Mouse (Mus musculus) spleen, adult 12 weeks (tissue): ENCODE measurements at regions not wholly inside any gene's neighbourhood (a gene's known extent, or its start where the extent isn't known, plus 50 kb on each side); places are given as distances from the start of the nearest gene placed in this dataset.

Experiments
- DNase-seq: peaks from one replicate; pipeline ENCODE4 v3.0.0; 2022; ENCODE audit warnings: low spot score

DNA sequence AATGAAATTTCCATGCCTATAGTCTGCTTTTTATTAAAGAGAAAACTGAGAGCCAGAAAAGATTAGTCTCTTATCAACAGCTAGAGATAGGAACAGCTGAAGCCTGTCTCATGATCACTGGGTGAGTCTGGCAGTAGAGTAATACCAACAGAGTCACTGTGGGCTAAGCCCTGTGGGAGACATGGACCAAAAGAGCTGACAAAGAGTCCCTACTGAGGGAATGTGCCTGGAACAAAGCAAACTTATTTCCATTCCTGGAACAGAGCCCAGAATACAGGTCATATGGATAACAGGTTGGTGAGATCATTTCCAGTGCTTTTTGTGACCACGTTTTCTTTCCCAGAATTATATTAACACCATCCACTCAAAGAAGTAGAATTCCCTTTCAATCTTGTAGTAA is 237.4 kb downstream of the Tmsb4x start:
- no peak for DNase-seq

DNA sequence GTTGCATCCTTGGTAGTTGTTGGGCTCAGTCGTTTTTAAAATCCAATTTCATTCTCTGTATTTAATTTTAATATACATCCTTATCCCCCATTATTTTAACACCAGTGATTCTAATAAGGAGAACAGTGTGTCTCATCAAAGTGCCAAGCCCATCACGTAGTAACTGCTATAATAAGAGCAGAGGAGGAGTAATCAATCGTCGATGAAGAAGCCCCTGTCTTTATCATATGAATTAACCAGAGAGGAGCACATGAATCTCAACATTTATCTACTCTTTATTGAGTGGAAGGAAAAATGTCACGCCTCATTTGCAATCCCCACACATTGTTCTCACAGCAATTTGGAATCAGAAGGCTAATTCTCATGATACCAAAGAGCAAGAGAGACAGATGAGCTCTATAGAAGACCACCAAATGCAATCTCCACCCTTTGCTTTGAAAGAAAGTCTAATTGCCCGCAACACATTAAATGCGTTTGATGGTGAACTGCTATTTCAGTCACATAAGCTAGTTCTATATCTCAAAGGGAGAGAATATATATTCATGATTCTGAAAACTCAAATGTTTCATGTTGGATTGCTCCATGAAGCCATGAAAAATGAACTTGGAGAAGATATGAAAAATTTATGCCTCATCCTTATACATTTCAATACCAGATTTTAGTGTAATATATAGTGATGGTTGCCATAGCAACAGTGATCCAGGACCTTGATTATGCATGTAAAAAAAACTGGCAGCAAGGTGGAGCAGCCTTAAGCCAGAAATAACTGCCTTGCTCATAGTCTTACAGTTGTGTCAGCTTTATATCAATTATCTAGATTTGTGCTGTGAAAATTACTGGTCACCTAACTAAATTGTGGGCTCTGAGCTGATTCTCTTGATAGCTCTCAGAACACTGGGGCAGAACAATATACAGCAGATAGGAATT is 244.2 kb downstream of the Tmsb4x start:
- DNase-seq: no peak

DNA sequence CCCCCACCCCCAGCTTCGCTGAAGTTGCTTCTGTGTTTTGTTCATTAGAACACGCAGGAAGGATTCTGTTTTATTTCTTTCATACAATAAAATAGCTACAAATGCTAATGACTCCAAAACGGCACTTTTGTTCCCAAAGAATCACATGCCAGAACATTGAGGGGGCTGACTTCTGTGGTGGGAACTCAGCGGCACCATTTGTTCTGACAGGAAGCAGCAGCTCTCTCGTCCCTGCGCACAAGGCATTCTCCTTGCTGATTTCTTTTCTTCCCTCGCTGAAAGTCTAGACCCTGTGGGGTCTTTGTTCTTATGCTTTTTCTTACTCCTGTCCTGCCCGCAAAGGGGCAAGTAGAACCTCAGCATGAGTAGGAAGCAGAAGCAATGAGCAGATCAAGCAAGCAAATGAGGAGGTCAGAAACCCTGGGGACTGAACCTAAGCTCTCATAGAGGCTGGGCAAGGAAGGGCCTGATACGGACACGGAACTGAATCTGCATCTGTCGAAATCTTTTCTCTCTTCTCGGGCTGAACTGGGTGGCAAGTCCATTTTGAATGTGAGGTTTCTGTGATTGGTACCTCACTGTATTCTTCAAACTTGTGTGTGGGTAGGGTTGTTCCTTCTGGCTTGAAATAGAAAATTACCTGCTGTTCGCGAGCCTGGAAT is 256.5 kb downstream of the Tmsb4x start:
- no peak for DNase-seq

GRCm38 (mm10) chrX:166951011-166951410 is 258.1 kb downstream of the Tmsb4x start:
- no peak for DNase-seq

GRCm38 (mm10) chrX:166945915-166946314 is 263.2 kb downstream of the Tmsb4x start:
- DNase-seq: no peak

GRCm38 (mm10) chrX:166945476-166945875 is 263.6 kb downstream of the Tmsb4x start:
- DNase-seq: no peak

- DNase-seq: no peak
These were observed 275.3 kb downstream of the Tmsb4x start for GRCm38 (mm10) chrX:166933766-166934165.

- no peak for DNase-seq
These were observed 276.6 kb downstream of the Tmsb4x start for GRCm38 (mm10) chrX:166932472-166932871.

- DNase-seq: no peak
These were observed 278.1 kb downstream of the Tmsb4x start for GRCm38 (mm10) chrX:166931048-166931447.

DNA sequence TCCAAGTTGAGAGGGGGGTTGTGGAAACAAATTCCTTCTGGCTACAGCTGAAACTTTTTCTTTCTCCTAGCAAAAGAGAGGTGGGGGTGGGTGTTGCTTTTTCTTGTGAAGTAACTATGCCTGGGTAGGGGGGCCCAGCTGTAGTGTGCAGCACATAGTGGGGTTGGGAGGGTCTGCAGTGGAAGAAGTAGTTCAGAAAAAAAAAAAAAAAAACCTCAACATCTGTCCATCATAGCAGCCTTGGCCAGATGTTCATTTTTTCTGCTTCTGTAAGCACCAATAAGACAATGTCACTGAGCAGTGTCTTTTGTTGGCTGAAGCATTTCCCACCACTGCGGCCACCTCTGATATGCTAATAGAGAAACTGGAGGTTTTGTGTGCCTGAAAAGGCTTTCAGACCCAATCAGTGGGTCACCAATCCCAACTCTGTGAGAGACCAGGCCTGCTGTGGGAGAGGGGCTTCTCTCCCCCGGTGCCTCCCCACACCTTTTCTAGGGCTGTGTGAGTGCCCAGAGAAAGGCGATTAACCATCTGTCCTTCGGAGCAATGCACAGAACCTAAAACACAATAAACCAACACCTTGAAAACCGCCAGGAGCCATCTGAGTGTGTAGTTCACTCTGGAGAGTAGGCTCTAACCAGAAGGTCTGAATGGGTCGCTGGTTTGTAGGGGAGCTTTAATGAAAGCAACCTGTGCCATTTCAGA is 279.2 kb downstream of the Tmsb4x start:
- DNase-seq: no peak

DNA sequence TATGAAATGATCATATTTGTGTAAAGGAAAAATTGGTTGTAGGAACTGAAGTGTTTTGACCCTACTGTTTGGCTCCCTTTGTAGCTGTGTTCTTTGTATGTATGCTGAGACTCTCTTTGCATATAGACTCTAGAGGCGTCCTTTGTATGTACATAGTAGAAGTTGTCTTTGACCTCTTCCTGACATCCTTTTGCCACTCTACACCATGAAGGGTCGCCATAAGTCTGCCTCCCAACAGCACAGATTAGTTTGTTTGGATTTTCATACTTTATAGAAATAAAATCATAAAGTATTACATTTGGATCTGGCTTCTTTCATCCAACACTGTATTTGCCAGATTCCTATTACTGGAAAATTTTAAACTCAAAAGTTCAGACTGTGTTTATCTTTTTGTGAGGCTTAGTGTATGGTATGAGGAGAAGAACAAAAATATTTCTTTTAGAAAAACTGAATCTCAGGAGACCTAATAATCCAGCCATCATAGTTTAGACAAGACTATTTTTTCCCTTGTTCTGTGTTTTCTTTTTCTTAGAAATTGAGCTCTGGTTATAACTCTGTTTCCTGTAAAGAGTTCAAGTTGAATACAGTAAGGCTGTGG is 293.7 kb downstream of the Tmsb4x start:
- DNase-seq: no peak

- no peak for DNase-seq
These were observed 302.5 kb downstream of the Tmsb4x start for GRCm38 (mm10) chrX:166906602-166907001.

DNA sequence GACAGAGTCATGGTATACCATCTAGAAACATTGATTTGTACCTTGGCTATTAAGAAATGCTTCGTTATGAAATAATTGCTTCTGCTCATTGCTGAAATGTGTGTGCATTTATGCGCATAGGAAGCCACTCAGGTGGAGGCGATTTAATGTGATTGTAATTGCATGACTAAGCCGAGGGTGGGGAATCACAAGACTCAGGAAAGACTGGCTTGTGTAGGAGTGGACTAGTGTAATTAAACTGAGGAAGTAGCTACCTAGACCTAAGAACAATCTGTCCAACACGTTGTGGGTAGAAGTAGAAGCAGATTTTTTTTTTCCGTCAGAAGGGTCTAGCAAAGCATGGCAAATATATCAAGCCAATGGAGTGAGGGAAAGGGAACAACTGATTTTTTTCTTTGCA is 308.4 kb downstream of the Tmsb4x start:
- no peak for DNase-seq

GRCm38 (mm10) chrX:166895199-166895598 is 309.7 kb upstream of the Egfl6 start:
- no peak for DNase-seq

- no peak for DNase-seq
These were observed 300.9 kb upstream of the Egfl6 start for GRCm38 (mm10) chrX:166886417-166886816.

- DNase-seq: no peak
These were observed 284.0 kb upstream of the Egfl6 start for GRCm38 (mm10) chrX:166869515-166869914.

DNA sequence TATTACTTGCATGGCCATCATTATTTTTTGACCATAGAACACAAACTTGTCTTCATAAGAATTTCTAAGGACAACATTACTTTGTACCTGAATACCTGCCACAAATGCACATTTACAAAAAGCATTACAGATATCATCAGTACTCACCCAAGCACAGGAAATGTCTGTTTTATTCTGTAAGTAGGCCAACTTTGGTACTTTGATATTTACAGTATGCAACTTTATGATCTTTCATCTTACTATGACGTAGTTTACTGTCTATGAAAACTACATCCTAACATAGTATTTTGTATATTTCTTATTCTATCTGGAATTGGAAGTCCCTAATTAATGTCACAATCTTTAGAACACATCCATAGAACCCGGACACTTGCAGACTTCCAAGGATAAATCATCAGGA is 282.2 kb upstream of the Egfl6 start:
- DNase-seq: no peak
